9 mouse cellular contexts compared by ENCODE assay signal in genomic region chr16:74801296-74801695, GRCm38 (mm10).
DNase-seq lines count a peak whose midpoint lies in the region; ATAC-seq and TF ChIP-seq lines count a peak whose summit lies in the region.
"Had no signal": no experiment of that assay in that cellular context is flagged by ENCODE, and none has a peak within 500 bp of the region (broad histone marks: within the 10 kb centered on the region; RNA-seq: fewer than 3 reads in every experiment).

No protein-coding gene starts in this region.

- TF ChIP-seq POLR2A in embryonic fibroblast, embryonic 13.5 days (IDR thresholded peaks at IDR 0.05; ENCODE audit: low read depth, low read length): no peak

- DNase-seq in urinary bladder, postnatal 14 days (ENCODE audit: low spot score): peak; percentile 40
- no peak for DNase-seq in urinary bladder, adult 2 months (ENCODE audit: low spot score)
- peak; percentile 1 to 31 for DNase-seq in kidney, adult 8-10 months
- peak; percentile 68 for DNase-seq in neural tube, embryonic 11.5 days (ENCODE audit: low spot score)
- no peak for DNase-seq in MN1 (ENCODE audit: low spot score)

- H3K9me3 ChIP-seq in limb, embryonic 12.5 days: no peaks in the 10 kb centered on the region
- no peaks in the 10 kb centered on the region for H3K9me3 ChIP-seq in neural tube, embryonic 11.5 days (ENCODE audit: control insufficient read depth, low read length)
- H3K9me3 ChIP-seq: limb, embryonic 13.5 days had no signal

- no peak overlapping the region for H3K4me3 ChIP-seq in embryonic fibroblast, embryonic 13.5 days (ENCODE audit: insufficient read depth, low read length)
- H3K4me3 ChIP-seq in limb, embryonic 12.5 days (replicated peaks): no peak overlapping the region
- no peak overlapping the region for H3K4me3 ChIP-seq in neural tube, embryonic 11.5 days (ENCODE audit: low read depth, low read length)
- H3K4me3 ChIP-seq: limb, embryonic 13.5 days had no signal

- H3K4me1 ChIP-seq in embryonic fibroblast, embryonic 13.5 days (ENCODE audit: control insufficient read depth, insufficient read depth, low read length): no peaks in the 10 kb centered on the region
- peaks cover 12% of the 10 kb centered on the region for H3K4me1 ChIP-seq in limb, embryonic 12.5 days (replicated peaks)
- H3K4me1 ChIP-seq in neural tube, embryonic 11.5 days (ENCODE audit: control insufficient read depth, insufficient read depth, low read length): no peaks in the 10 kb centered on the region

- H3K4me2 ChIP-seq in limb, embryonic 12.5 days: no peak overlapping the region
- no peak overlapping the region for H3K4me2 ChIP-seq in neural tube, embryonic 11.5 days (ENCODE audit: low read depth)
- H3K4me2 ChIP-seq: limb, embryonic 13.5 days had no signal

- WGBS in limb, embryonic 12.5 days: 15% methylated on average over 7 of the region's 7 CpGs
- 16% methylated on average over 7 of the region's 7 CpGs for whole genome bisulfite sequencing in neural tube, embryonic 11.5 days

- no peaks in the 10 kb centered on the region for H3K27me3 ChIP-seq in limb, embryonic 12.5 days
- no peaks in the 10 kb centered on the region for H3K27me3 ChIP-seq in neural tube, embryonic 11.5 days (ENCODE audit: control insufficient read depth, insufficient read depth, low read length)
- H3K27me3 ChIP-seq: limb, embryonic 13.5 days had no signal

- peak; percentile 65 for TF ChIP-seq CTCF in embryonic fibroblast, embryonic 13.5 days (IDR thresholded peaks at IDR 0.05; ENCODE audit: borderline replicate concordance, insufficient read depth, low read length)

- no peak overlapping the region for H3K27ac ChIP-seq in embryonic fibroblast, embryonic 13.5 days (ENCODE audit: insufficient read depth, low read length)
- H3K27ac ChIP-seq in limb, embryonic 12.5 days: no peak overlapping the region
- no peak overlapping the region for H3K27ac ChIP-seq in neural tube, embryonic 11.5 days (ENCODE audit: low read depth, low read length)
- H3K27ac ChIP-seq: limb, embryonic 13.5 days had no signal

- no peak overlapping the region for H3K9ac ChIP-seq in limb, embryonic 12.5 days (replicated peaks)
- H3K9ac ChIP-seq in neural tube, embryonic 11.5 days (ENCODE audit: low read length): no peak overlapping the region
- H3K9ac ChIP-seq: limb, embryonic 13.5 days had no signal

- no peaks in the 10 kb centered on the region for H3K36me3 ChIP-seq in limb, embryonic 12.5 days
- H3K36me3 ChIP-seq in neural tube, embryonic 11.5 days (ENCODE audit: control insufficient read depth, insufficient read depth, low read length): no peaks in the 10 kb centered on the region
- H3K36me3 ChIP-seq: limb, embryonic 13.5 days had no signal

- peak; percentile 65; the same call in 1 of the 2 replicates for ATAC-seq in limb, embryonic 12.5 days (ENCODE audit: insufficient number of reproducible peaks, insufficient read depth, low FRiP score, low TSS enrichment, low read depth)
- ATAC-seq in neural tube, embryonic 11.5 days (ENCODE audit: insufficient read depth, low FRiP score, low TSS enrichment): peak; percentile 61; the same call in 1 of the 2 replicates
- no peak for ATAC-seq in granulocyte monocyte progenitor cell, adult 5-6 weeks (replicated peaks; ENCODE audit: poor library complexity, severe bottlenecking)

Comparison
In these comparisons a context has a peak if more than half of its experiments do, and no peak if none do; other contexts are left out.
1. DNase-seq: peak in urinary bladder, postnatal 14 days (single experiment), kidney, adult 8-10 months (2 of 2) and neural tube, embryonic 11.5 days (single experiment); none in urinary bladder, adult 2 months (single experiment) and MN1 (single experiment).